Mouse (Mus musculus) liver, embryonic 15.5 days (tissue): ENCODE results near the gene 4930402H24Rik. TPM values are rescaled to one million over a fixed set of nuclear protein-coding genes. Genes with fewer than 3 reads are reported as not detected.

Experiments
- ATAC-seq: fragments of 200-750 bp; cut with Nextera tagmentation; 2 replicates; pipeline ENCODE4 v1.8.0; 2017; ENCODE audit warnings: moderate number of reproducible peaks, mild to moderate bottlenecking, moderate library complexity; ENCODE audit not compliant: insufficient read depth
- H3K27ac ChIP-seq: fragments of 300-500 bp; sonication (generic); replicated peaks from 2 replicates; pipeline ENCODE4 v1.5.1; 2015; ENCODE audit warnings: mild to moderate bottlenecking, inconsistent platforms
- H3K27me3 ChIP-seq: fragments of 300-500 bp; sonication (generic); 2 replicates; pipeline ENCODE4 v1.6.1; 2015; ENCODE audit warnings: mild to moderate bottlenecking, inconsistent platforms
- H3K36me3 ChIP-seq: fragments of 300-500 bp; sonication (generic); replicated peaks from 2 replicates; pipeline ENCODE4 v1.6.1; 2015; ENCODE audit warnings: moderate library complexity, mild to moderate bottlenecking, inconsistent platforms
- H3K4me1 ChIP-seq: fragments of 300-500 bp; sonication (generic); replicated peaks from 2 replicates; pipeline ENCODE4 v1.6.1; 2015; ENCODE audit warnings: inconsistent platforms
- H3K4me2 ChIP-seq: fragments of 300-500 bp; sonication (generic); 2 replicates; pipeline ENCODE4 v1.6.1; 2015; ENCODE audit warnings: moderate library complexity, mild to moderate bottlenecking, inconsistent platforms
- H3K4me3 ChIP-seq: fragments of 300-500 bp; sonication (generic); replicated peaks from 2 replicates; pipeline ENCODE4 v1.5.1; 2015; ENCODE audit warnings: mild to moderate bottlenecking, inconsistent platforms
- H3K9ac ChIP-seq: fragments of 300-500 bp; sonication (generic); 2 replicates; pipeline ENCODE4 v1.6.1; 2015; ENCODE audit warnings: moderate library complexity, mild to moderate bottlenecking, inconsistent platforms
- H3K9me3 ChIP-seq: fragments of 300-500 bp; sonication (generic); replicated peaks from 2 replicates; pipeline ENCODE4 v1.6.1; 2016; ENCODE audit warnings: inconsistent platforms
- WGBS: fragments of 180-500 bp; shearing (Covaris S2); methylation state at CpG from one replicate; pipeline ENCODE4 v1.1.7; 2015; ENCODE audit warnings: mixed read lengths; ENCODE audit not compliant: insufficient replicate concordance; 5-methylcytosine and 5-hydroxymethylcytosine counted together
- polyA plus RNA-seq: library from polyadenylated mRNA; unstranded; fragments of >200 nt; fragmentation: Nextera tagmentation; extraction: Ambion mirVana; gene quantifications from 2 replicates; pipeline ENCODE4 v1.2.1, GENCODE M21; 2015

Gene 4930402H24Rik
- polyA plus RNA-seq, 1 experiment from 2014 or later: 9.8 TPM

DNA sequence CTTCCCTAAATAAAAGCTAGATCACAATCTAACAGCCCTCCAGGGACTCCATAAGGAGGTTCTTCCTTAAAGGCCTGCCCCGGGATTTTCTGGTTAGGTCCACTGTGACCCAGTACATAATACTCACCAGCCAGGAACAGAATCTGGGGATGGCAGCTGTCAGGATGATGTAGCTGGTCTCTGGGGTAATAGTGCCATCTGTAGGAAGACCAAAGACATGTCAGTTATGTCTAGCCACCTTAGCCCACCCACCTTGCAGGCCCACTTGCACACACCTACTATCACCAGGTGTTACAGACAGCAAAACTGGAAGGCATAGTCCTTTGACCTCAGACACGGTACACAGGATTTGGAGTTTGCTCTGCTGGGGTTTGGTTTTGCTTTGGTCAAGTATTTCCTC lies 138.7 kb downstream of the 4930402H24Rik start:
- 63% methylated on average over 2 of the region's 2 CpGs for WGBS
- Histone ChIP-seq H3K4me3 (no peak overlapping the region), H3K9ac (no peak overlapping the region), H3K4me2 (no peak overlapping the region), H3K27ac (no peak overlapping the region), H3K4me1 (no peaks in the 10 kb centered on the region), H3K27me3 (no peaks in the 10 kb centered on the region), H3K9me3 (no peaks in the 10 kb centered on the region), H3K36me3 (peaks cover 62% of the 10 kb centered on the region)
- ATAC-seq: no peak

DNA sequence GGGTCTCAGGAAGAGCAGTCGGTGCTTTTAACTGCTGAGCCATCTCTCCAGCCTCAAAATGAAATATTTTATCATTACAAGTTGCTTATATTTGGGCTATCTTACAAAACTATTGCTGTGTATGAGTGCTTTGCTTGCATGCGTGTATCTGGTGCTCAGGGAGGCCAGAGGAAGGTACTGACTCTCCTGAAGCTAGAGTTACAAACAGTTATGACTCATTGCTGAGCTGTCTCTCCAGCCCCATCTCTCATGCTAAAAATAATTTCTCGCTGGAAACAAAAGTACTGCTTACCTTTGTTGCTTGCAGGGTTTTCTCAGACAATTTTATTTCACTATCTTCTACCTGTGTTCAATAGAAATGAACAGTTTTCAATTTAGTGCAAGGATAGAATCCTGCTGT lies 140.8 kb downstream of the 4930402H24Rik start:
- no peak overlapping the region for H3K4me3 ChIP-seq
- H3K9ac ChIP-seq: no peak overlapping the region
- 71% methylated on average over 3 of the region's 3 CpGs for WGBS
- H3K4me2 ChIP-seq: no peak overlapping the region
- H3K27me3 ChIP-seq: no peaks in the 10 kb centered on the region
- no peak for ATAC-seq
- no peak overlapping the region for H3K27ac ChIP-seq
- no peaks in the 10 kb centered on the region for H3K4me1 ChIP-seq
- H3K9me3 ChIP-seq: no peaks in the 10 kb centered on the region
- H3K36me3 ChIP-seq: peaks cover 66% of the 10 kb centered on the region

DNA sequence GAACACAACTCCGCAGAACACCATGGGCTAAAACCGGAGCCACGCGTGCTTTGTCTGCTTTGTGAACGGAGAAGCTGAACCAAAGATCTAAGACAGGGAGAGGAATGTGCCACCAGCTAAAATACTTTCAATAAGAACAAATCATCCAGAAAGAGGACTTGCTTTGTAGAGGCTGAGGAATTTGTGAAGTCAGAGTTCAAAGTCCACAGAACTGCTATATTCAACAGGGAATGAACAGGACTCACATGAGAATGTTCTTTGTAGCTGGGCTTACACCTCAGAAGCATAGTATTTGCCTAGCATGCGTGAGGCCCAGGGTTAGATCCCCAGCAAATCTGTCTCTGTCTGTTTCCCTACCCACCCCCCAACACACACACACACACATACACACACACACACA lies 145.3 kb downstream of the 4930402H24Rik start:
- 81% methylated on average over 6 of the region's 6 CpGs for WGBS
- no peaks in the 10 kb centered on the region for H3K9me3 ChIP-seq
- no peak for ATAC-seq
- no peak overlapping the region for H3K9ac ChIP-seq
- no peaks in the 10 kb centered on the region for H3K4me1 ChIP-seq
- no peak overlapping the region for H3K27ac ChIP-seq
- no peaks in the 10 kb centered on the region for H3K27me3 ChIP-seq
- peaks cover 34% of the 10 kb centered on the region for H3K36me3 ChIP-seq
- H3K4me2 ChIP-seq: no peak overlapping the region
- H3K4me3 ChIP-seq: no peak overlapping the region

DNA sequence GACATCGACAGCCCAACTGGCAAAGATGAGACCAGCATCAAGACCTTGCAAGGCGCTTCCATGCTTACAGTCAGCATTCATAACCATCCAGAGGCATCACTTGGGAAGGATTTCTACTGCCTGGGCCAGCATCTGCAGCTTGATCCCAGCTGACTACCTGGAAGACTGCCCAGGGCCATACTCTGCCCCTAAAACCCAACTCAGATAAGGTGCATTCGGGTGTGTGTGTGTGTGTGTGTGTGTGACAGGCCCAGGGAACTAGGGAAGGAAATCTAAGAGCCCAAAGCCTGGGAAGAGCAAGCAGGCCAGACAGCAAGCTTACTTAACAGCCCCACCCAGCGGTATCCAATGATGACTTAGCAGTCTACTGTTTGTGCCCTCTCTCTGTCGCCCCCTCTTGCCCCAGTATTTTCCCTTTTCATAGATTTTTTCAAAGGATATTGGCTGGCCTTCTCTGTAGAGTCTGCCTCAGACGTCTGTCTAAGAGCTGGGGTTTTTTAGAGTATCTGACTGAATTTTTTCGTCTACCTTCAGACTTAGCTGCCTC lies 151.1 kb downstream of the 4930402H24Rik start:
- no peak for ATAC-seq
- Histone ChIP-seq H3K9me3 (no peaks in the 10 kb centered on the region), H3K27me3 (no peaks in the 10 kb centered on the region), H3K9ac (no peak overlapping the region), H3K4me2 (no peak overlapping the region), H3K27ac (no peak overlapping the region), H3K4me3 (no peak overlapping the region), H3K36me3 (no peaks in the 10 kb centered on the region), H3K4me1 (0 out of 2 replicates have a peak, but pooled peaks cover 4% of the 10 kb centered on the region)
- WGBS: 52% methylated on average over 7 of the region's 7 CpGs

DNA sequence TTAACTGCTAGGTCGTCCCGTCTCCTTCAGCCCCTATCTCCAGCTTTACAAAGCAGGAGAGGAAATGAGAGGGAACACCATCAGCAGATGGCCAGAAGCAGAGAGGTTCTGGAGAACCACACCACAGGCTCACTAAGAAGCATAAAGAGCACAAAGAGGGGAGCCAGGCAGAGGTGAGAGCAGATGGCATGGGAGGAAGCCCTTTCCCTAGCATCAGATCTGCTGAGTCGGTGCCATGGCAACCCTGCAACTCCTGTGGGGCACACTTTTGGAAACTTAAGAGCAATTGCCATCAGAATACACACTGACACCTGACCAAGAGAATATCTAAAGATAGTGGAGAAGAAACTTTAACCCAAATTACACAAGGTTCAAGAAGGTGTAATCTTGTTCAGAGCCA lies 151.6 kb downstream of the 4930402H24Rik start:
- H3K27ac ChIP-seq: no peak overlapping the region
- no peak overlapping the region for H3K4me3 ChIP-seq
- H3K9me3 ChIP-seq: no peaks in the 10 kb centered on the region
- 76% methylated on average over 3 of the region's 3 CpGs for WGBS
- H3K9ac ChIP-seq: no peak overlapping the region
- H3K36me3 ChIP-seq: no peaks in the 10 kb centered on the region
- H3K4me2 ChIP-seq: no peak overlapping the region
- H3K4me1 ChIP-seq: 0 out of 2 replicates have a peak, but pooled peaks cover 4% of the 10 kb centered on the region
- ATAC-seq: no peak
- no peaks in the 10 kb centered on the region for H3K27me3 ChIP-seq

DNA sequence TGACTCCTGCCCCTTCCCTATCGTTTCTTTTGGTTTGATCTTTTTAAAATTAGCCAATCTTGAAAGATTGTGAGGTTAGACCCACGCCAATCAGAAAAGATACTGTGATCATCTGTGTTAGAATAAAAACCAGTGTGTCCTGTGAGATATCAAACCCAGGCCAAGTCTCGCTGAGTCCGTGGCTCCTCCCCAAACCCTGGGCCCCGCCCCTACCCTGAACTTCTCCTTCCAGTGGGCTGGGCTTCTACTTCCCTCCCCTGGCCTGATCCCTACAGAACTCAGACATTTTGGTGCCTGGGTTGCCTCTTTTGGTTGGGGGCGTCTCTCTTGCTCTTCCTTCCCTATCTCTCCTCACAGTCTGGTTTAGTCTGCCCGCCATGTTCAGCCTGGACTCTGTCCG lies 155.8 kb downstream of the 4930402H24Rik start:
- Histone ChIP-seq H3K4me2 (no peak overlapping the region), H3K4me1 (0 out of 2 replicates have a peak, but pooled peaks cover 4% of the 10 kb centered on the region), H3K27me3 (no peaks in the 10 kb centered on the region), H3K9me3 (peaks cover 3% of the 10 kb centered on the region; the same call in 1 of the 2 replicates), H3K36me3 (peaks cover 25% of the 10 kb centered on the region), H3K27ac (no peak overlapping the region), H3K9ac (no peak overlapping the region), H3K4me3 (no peak overlapping the region)
- 0 out of 2 replicates have a peak, but pooled peaks have one; percentile 44 for ATAC-seq
- WGBS: 26% methylated on average over 8 of the region's 8 CpGs

DNA sequence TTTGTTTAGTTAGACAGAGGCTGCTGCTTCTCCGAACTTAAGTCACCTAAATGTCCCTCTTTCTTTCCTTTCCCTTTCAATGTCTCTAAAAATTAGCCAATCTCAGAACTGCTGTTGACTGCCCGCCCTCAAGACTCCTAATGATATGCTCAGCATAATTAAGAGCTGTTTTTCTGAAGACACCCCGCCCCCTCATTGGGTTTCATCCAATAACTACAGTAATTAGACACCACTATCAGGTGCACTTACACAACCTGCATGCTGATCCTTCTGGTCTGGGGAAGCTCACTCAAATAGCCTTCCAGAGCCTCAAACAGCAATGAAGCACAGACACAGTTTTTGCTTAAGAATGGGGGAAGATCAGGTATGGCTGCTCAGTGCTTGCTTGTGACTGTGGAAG lies 156.5 kb downstream of the 4930402H24Rik start:
- Histone ChIP-seq H3K9ac (no peak overlapping the region), H3K36me3 (peaks cover 33% of the 10 kb centered on the region), H3K9me3 (peaks cover 3% of the 10 kb centered on the region; the same call in 1 of the 2 replicates), H3K4me2 (no peak overlapping the region), H3K4me3 (no peak overlapping the region), H3K27me3 (no peaks in the 10 kb centered on the region), H3K4me1 (0 out of 2 replicates have a peak, but pooled peaks cover 4% of the 10 kb centered on the region), H3K27ac (no peak overlapping the region)
- WGBS: 72% methylated on average over 3 of the region's 3 CpGs
- ATAC-seq: no peak

DNA sequence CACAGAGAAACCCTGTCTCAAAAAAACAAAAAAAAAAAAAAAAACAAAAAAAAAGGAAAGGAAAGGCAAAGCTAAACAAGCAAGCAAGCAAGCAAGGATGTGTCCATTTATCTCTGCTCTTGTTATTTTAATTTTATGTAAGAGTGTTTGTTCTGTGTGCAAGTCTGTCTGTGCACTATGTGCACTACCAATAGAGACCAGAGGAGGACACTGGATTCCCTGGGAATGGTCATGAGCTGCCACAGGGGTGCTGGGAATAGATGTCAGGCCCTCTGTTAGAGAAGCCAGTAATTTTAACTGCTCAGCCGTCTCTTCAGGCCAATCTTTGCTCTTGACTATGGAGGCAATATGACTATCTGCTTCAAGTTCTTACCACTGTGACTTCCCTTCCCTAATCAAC lies 162.6 kb downstream of the 4930402H24Rik start:
- H3K36me3 ChIP-seq: peaks cover 75% of the 10 kb centered on the region
- no peak overlapping the region for H3K4me3 ChIP-seq
- ATAC-seq: no peak
- WGBS: 74% methylated on average over 1 of the region's 1 CpGs
- H3K9ac ChIP-seq: no peak overlapping the region
- no peak overlapping the region for H3K27ac ChIP-seq
- H3K4me1 ChIP-seq: no peaks in the 10 kb centered on the region
- peaks cover 3% of the 10 kb centered on the region; the same call in 1 of the 2 replicates for H3K9me3 ChIP-seq
- H3K4me2 ChIP-seq: no peak overlapping the region
- no peaks in the 10 kb centered on the region for H3K27me3 ChIP-seq

DNA sequence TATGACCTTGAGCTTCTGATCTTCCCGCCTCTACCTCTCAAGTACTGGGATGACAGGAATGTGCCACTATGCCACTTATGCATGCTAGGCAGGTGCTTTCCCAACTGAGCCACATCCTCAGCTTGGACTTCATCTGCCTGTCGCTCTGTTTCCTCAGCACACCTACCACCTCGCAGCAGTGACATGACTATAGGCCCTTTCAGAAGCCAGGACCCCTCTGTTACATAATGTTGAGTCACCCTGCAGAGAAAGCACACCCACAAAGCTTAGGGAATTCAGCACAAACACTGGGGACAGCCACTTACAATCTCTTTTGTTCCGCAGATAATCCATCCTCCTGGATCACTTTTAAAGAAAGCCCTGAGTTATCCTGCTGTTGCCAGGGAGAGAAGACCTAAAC lies 166.1 kb downstream of the 4930402H24Rik start:
- no peak overlapping the region for H3K4me3 ChIP-seq
- WGBS: 66% methylated on average over 4 of the region's 4 CpGs
- H3K4me2 ChIP-seq: no peak overlapping the region
- H3K27ac ChIP-seq: no peak overlapping the region
- peaks cover 61% of the 10 kb centered on the region for H3K36me3 ChIP-seq
- no peaks in the 10 kb centered on the region for H3K9me3 ChIP-seq
- no peaks in the 10 kb centered on the region for H3K4me1 ChIP-seq
- no peaks in the 10 kb centered on the region for H3K27me3 ChIP-seq
- ATAC-seq: no peak
- H3K9ac ChIP-seq: no peak overlapping the region

DNA sequence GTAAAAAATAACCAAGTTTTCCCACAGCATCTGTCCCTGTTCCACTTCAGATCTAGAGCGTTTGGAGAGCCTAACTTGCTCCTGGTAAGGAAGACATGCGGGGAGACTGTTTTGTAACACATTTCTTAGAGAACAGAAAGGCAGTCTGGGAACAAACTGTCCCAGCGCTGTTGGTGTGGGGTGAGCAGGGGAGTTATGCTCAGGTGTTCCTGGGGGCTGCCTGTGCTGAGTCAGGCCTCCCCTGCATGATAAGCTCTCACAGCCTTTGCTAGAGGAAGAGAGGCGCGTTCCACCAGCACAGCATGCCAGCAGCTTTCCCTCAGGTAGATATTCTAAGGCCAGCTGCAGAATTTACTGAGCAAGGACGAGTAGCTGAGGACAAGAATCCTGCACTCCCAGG lies 168.2 kb downstream of the 4930402H24Rik start:
- no peaks in the 10 kb centered on the region for H3K4me1 ChIP-seq
- no peaks in the 10 kb centered on the region for H3K27me3 ChIP-seq
- no peaks in the 10 kb centered on the region for H3K9me3 ChIP-seq
- WGBS: 72% methylated on average over 6 of the region's 6 CpGs
- H3K9ac ChIP-seq: no peak overlapping the region
- H3K27ac ChIP-seq: no peak overlapping the region
- H3K4me2 ChIP-seq: no peak overlapping the region
- peaks cover 43% of the 10 kb centered on the region for H3K36me3 ChIP-seq
- H3K4me3 ChIP-seq: no peak overlapping the region
- ATAC-seq: no peak

DNA sequence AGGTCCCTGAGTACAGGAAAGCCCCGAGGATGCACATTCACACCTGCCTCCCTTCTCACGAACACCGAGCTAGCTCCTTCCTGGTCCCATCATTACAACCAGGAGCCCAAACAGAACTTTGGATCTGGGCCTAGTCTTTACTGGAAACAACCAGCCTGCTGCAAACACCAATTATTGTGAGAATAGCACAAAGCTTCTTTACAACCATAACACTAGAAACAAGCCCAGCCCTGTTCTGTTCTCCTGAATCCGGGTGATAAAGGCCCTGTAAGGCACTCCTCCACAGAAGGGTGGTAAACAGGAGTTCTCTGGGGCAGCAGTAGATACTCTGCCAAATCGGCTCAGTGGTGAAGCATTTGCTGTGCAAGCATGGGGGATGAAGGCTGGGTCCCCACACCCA lies 170.9 kb downstream of the 4930402H24Rik start:
- Histone ChIP-seq H3K27ac (no peak overlapping the region), H3K9ac (no peak overlapping the region), H3K4me1 (no peaks in the 10 kb centered on the region), H3K27me3 (no peaks in the 10 kb centered on the region), H3K4me3 (no peak overlapping the region), H3K9me3 (no peaks in the 10 kb centered on the region), H3K4me2 (no peak overlapping the region), H3K36me3 (peaks cover 42% of the 10 kb centered on the region)
- 69% methylated on average over 5 of the region's 5 CpGs for WGBS
- no peak for ATAC-seq

DNA sequence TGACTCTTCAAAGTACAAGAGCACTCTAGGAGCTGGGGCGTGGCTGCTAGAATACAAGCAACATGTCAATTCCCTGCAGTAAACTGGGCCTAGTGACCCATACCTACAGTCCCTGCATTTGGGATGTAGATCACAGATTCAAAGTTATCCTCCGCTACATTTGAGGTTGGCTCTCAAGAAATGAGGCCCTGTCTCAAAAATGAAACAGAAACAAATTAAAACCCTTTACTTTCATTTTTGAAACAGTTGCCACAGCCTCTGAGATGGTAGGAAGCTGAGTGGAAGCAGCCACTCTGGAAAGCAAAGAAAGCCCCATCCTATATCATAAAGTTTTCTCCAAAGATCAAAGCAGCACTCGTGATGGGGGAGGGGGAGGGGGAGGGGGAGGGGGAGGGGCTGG lies 172.8 kb downstream of the 4930402H24Rik start:
- Histone ChIP-seq H3K27ac (no peak overlapping the region), H3K9ac (no peak overlapping the region), H3K4me2 (no peak overlapping the region), H3K4me3 (no peak overlapping the region), H3K36me3 (peaks cover 44% of the 10 kb centered on the region), H3K9me3 (no peaks in the 10 kb centered on the region), H3K27me3 (no peaks in the 10 kb centered on the region), H3K4me1 (no peaks in the 10 kb centered on the region)
- 63% methylated on average over 3 of the region's 3 CpGs for WGBS
- ATAC-seq: no peak
